Mouse (Mus musculus) erythroblast, embryonic 14.5 days (primary cell): ENCODE data around the gene Myom3. TPM values are rescaled to one million over a fixed set of nuclear protein-coding genes. Genes with fewer than 3 reads are reported as not detected.

Experiments used
- H3K27me3 ChIP-seq: 2 replicates; pipeline ENCODE4 v1.6.1; 2012; ENCODE audit warnings: inconsistent platforms; ENCODE audit not compliant: control insufficient read depth
- H3K36me3 ChIP-seq: 2 replicates; pipeline ENCODE4 v1.6.1; 2012; ENCODE audit warnings: mild to moderate bottlenecking, inconsistent platforms; ENCODE audit not compliant: control insufficient read depth
- H3K4me1 ChIP-seq: 2 replicates; pipeline ENCODE4 v1.6.1; 2012; ENCODE audit warnings: inconsistent platforms; ENCODE audit not compliant: control insufficient read depth
- H3K4me3 ChIP-seq: replicated peaks from 2 replicates; pipeline ENCODE3; 2012; ENCODE audit warnings: moderate library complexity, mild to moderate bottlenecking, inconsistent platforms
- H3K9me3 ChIP-seq: 2 replicates; pipeline ENCODE4 v1.6.1; 2012; ENCODE audit warnings: low read length, inconsistent platforms, mixed read lengths; ENCODE audit not compliant: control insufficient read depth
- GATA1 ChIP-seq: IDR thresholded peaks from 2 replicates; pipeline ENCODE4 v1.6.1; 2012; ENCODE audit warnings: low read length, inconsistent platforms, mixed read lengths
- TAL1 ChIP-seq: IDR thresholded peaks from 3 replicates; pipeline ENCODE4 v1.6.1; 2012; ENCODE audit warnings: low read length, inconsistent platforms, mixed read lengths
- polyA plus RNA-seq: library from polyadenylated mRNA; stranded (reverse); fragments of >175 nt; gene quantifications from 2 replicates; pipeline ENCODE4 v1.2.3, GENCODE M21; 2012

Gene Myom3
- polyA plus RNA-seq, 1 experiment, result not detected

DNA sequence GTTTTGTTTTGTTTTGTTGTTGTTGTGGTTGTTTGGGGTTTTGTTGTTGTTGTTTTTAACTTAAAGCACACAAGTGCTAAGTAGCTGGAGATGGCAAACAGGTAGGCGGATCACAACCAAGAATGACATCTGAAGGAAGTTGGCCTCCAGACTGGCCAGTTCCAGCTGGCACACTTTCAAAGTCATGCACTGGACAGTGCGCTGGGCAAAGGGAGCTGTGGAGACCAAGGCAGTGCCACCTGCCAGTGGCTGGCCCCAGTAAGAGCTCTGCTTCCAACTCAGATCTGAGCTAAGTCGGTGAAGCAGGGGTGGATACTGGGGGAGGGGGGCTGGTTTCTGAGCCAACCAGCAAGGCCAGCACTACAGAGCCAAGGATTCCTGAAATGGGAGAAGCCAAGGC is 7.5 kb downstream of the Myom3 start:
- Histone ChIP-seq H3K9me3 (no peaks in the 10 kb centered on the region), H3K4me1 (peaks cover 6% of the 10 kb centered on the region), H3K27me3 (no peaks in the 10 kb centered on the region), H3K4me3 (no peak overlapping the region), H3K36me3 (no peaks in the 10 kb centered on the region)
- TF ChIP-seq GATA1 (no peak), TAL1 (no peak)

DNA sequence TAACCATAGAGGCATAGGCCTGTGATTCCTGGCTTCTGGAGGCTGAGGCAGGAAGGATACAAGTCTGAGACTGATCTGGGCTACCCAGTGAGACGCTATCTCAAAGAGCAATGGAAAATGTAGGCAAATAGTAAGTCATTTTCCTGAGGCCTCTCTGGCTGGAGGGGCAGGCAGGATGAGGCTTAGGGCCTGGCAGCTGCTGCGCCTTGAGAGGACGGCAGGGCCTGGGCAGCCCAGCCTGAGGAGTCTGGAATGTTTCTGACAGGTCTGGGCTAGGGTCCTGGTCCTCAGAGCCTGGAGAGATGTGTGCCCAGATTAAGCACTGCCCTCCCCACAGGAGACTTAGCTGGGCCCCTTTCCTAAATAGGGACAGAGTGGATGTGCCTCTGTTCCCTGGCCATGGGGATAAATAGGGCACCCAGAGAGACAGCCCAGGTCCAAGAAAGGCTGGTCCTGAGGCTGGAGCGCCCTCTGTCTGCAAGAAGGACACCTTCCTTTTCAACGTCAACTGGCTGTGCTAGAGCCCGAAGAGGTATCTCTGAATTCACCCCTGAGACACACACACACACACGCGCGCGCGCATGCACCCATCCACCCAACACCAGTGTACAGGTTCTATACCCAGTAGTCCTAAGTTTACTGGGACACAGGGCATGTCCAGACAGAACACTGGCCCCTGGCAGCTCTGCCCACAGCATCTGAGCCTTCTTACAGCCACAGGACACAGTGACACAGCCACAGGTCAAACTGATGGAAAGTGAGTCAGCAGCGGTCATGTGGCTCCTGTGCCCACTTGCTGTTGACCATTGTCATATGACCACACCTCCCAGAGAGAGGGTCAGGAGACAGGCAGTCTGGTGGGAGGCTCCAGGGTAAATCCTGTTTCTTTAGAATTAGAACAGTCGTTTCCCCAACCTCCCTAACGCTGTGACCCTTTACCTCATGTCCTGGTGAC is 9.3 kb downstream of the Myom3 start:
- H3K36me3 ChIP-seq, result no peaks in the 10 kb centered on the region
- no peaks in the 10 kb centered on the region for H3K9me3 ChIP-seq
- H3K4me3 ChIP-seq, result no peak overlapping the region
- H3K4me1 ChIP-seq, result no peaks in the 10 kb centered on the region
- TF ChIP-seq TAL1 (no peak), GATA1 (no peak)
- no peaks in the 10 kb centered on the region for H3K27me3 ChIP-seq

DNA sequence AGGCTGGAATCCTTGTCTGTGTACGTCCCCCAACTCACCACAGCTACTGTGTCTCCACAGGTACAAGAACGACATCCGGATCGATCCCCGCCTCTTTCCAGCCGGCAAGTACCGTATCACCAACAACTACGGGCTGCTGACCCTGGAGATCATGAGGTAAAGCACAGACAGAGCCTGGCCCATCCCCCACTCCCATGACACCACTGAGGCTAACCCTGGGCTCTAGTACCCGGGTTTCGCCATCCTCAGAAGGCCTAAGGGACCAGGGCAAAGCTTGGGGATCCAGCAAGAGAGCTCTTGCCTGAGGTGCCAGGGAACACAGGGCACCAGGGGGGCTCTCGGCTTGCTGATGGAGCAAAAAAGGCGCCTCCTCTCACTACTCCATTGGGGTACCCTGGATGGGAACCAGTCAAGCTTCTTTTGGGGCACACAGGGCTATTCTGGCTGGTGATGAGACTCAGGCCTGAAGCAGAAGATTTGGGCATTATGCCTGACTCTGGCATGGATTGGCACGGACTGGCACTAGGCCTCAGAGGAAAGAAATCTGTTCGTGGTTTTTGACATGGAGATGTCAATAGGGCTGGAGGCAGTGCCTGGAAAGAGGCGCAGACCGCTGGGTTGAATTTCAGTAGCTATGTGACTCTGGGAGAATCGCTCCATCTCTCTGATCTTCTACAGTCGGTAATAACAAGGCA is 11.2 kb downstream of the Myom3 start:
- no peak overlapping the region for H3K4me3 ChIP-seq
- no peaks in the 10 kb centered on the region for H3K9me3 ChIP-seq
- peaks cover 4% of the 10 kb centered on the region; the same call in 1 of the 2 replicates for H3K27me3 ChIP-seq
- no peaks in the 10 kb centered on the region for H3K36me3 ChIP-seq
- TF ChIP-seq TAL1, result no peak
- no peak for TF ChIP-seq GATA1
- H3K4me1 ChIP-seq, result no peaks in the 10 kb centered on the region

DNA sequence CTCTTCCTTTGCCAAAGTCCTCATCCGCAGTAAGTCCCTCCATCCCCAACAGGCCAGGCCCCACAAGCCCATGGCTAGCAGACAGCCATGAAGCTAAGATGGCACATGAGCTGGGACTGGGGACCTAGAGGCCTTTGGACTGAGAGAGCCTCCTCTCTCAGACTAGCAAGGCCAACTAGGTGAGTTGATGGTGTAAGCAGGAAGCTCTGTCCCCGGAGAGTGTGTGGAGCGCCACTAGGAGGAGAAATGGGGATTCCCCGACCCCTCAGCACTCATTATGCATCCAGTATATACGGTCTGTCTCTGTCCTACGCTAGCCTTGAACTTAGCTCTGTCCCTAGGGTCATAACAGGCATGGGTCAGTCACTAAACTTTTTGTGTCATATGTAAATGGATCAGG is 12.1 kb downstream of the Myom3 start:
- Histone ChIP-seq H3K27me3 (peaks cover 4% of the 10 kb centered on the region; the same call in 1 of the 2 replicates), H3K4me3 (no peak overlapping the region), H3K36me3 (no peaks in the 10 kb centered on the region), H3K4me1 (no peaks in the 10 kb centered on the region), H3K9me3 (no peaks in the 10 kb centered on the region)
- TF ChIP-seq TAL1 (no peak), GATA1 (no peak)

DNA sequence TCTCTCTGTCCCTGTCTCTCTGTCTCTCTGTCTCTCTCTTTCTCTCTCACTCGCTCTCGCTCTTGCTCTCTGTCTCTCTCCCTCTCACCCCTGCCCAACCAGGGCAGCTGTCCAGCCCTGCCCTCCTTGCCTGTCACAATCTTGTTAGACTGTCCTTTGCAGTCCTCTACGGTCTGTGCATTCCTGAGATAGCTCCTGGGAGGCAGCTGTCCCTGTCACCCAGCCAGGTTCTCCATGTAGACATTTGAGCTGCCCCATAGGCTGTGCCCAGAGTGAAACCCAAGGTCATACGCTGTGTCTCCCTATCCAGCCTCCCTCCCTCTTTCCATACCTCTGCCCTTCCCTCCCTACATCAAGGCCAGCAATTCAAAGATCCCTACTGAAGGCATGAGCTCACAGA is 13.2 kb downstream of the Myom3 start:
- no peaks in the 10 kb centered on the region for H3K36me3 ChIP-seq

DNA sequence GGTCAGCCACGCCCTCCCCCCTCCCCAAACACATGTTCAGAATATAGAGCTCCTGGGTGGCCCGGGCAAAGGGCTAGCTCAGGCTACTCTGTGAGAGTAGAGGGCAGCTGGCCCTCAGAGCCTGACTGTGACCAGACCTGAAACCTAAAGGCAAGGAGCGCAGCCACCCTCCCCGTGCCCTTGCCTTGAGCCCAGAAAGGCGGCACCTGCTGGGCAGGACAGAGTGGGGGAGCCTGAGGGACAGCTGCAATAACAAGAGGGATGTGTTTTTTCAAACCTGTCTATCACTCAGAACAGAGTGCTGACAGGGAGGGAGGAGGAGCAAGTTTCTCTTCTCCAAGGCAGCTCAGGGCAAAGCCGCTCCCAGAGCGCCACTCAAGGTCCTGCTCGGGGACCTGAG is 15.0 kb downstream of the Myom3 start:
- Histone ChIP-seq H3K27me3 (peaks cover 4% of the 10 kb centered on the region; the same call in 1 of the 2 replicates), H3K9me3 (no peaks in the 10 kb centered on the region), H3K36me3 (no peaks in the 10 kb centered on the region), H3K4me1 (no peaks in the 10 kb centered on the region), H3K4me3 (no peak overlapping the region)
- TF ChIP-seq GATA1 (no peak), TAL1 (no peak)

More for the DNA sequence above, 13.2 kb downstream of the Myom3 start:
- H3K4me3 ChIP-seq, result no peak overlapping the region
- H3K27me3 ChIP-seq, result peaks cover 4% of the 10 kb centered on the region; the same call in 1 of the 2 replicates
- TF ChIP-seq GATA1 (no peak), TAL1 (no peak)
- H3K4me1 ChIP-seq, result no peaks in the 10 kb centered on the region
- no peaks in the 10 kb centered on the region for H3K9me3 ChIP-seq

DNA sequence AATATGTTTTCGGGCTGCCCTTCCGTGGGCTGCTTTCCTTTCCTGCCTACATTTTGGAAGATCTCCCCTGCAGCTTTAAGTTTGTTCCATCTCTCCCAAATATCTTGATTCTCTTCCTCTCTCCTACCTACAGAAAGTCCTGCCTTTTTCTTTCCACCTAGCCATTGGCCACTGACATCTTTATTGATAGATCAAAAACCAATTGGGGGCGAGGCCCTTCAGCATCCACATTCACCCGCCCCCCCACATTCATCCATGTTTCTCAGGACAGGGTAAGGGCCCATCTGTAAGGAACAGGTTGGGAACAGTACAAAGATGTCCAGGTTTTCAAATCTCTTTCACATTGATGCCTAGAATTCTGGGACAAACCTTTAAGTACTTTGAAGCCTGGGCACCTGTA is 17.3 kb downstream of the Myom3 start:
- TF ChIP-seq GATA1 (no peak), TAL1 (no peak)
- no peaks in the 10 kb centered on the region for H3K36me3 ChIP-seq
- H3K4me1 ChIP-seq, result no peaks in the 10 kb centered on the region
- H3K4me3 ChIP-seq, result no peak overlapping the region
- H3K9me3 ChIP-seq, result no peaks in the 10 kb centered on the region
- H3K27me3 ChIP-seq, result peaks cover 4% of the 10 kb centered on the region; the same call in 1 of the 2 replicates

DNA sequence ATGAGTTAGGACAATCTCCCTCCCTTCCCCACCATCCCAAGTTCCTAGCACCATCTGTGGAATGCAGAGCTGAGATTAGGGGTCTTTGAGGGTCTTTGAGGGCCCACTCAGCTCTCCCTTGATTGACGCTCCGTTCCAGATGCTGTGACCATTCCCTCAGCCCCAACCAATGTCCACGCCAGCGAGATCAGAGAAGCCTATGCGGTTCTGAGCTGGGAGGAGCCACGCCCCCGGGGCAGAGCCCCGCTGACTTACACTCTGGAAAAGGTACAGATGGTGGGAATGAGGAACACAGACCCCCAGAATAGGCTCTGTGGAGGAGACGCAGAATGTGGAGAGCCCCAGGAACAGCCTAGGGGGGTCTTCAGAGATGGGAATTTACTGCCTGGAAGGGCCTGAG is 20.1 kb downstream of the Myom3 start:
- H3K4me3 ChIP-seq, result no peak overlapping the region
- peaks cover 3% of the 10 kb centered on the region; the same call in 1 of the 2 replicates for H3K9me3 ChIP-seq
- no peak for TF ChIP-seq GATA1
- no peak for TF ChIP-seq TAL1
- no peaks in the 10 kb centered on the region for H3K4me1 ChIP-seq
- peaks cover 4% of the 10 kb centered on the region; the same call in 1 of the 2 replicates for H3K27me3 ChIP-seq
- no peaks in the 10 kb centered on the region for H3K36me3 ChIP-seq

DNA sequence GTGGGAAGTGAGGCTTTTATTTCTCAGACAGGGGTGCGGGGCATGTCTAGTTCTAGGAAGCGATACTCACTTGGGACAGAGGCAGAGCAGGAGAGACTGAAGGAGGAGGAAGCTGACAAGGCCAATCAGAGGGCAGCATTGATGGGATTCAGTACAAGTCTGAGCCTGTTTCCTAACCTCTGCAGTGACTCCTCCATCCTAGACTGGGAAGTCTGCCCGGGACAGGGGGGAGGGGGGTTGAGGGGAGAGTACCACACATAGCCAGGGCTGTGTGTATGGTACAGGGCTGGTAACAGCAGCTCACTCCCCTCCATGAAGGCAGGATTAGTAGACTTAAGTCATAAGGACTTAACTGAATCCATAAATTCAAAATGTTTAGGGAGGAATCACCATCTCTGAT is 20.7 kb downstream of the Myom3 start:
- Histone ChIP-seq H3K4me1 (no peaks in the 10 kb centered on the region), H3K4me3 (no peak overlapping the region), H3K36me3 (no peaks in the 10 kb centered on the region), H3K27me3 (peaks cover 2% of the 10 kb centered on the region; the same call in 1 of the 2 replicates), H3K9me3 (peaks cover 3% of the 10 kb centered on the region; the same call in 1 of the 2 replicates)
- TF ChIP-seq TAL1, result no peak
- no peak for TF ChIP-seq GATA1
